Mouse (Mus musculus) spleen, postnatal 4 days (tissue): ENCODE measurements at regions not wholly inside any gene's neighbourhood (a gene's known extent, or its start where the extent isn't known, plus 50 kb on each side); places are given as distances from the start of the nearest gene placed in this dataset.
"Not testable (repeated sequence)": the region's sequence is repeated elsewhere in the genome, so short reads cannot be mapped to it uniquely, and the experiment has no call there.

ENCODE experiments used
- DNase-seq, 2 experiments: peaks; one replicate each; pipeline ENCODE4 v3.0.0; 2022; ENCODE audit warnings: low spot score in 2 of 2

GRCm38 (mm10) chr6:140229295-140229694, 188.0 kb upstream of the Plcz1 start:
- DNase-seq, result no peak

- DNase-seq, result no peak
Observed at GRCm38 (mm10) chr6:140228741-140229140, 187.5 kb upstream of the Plcz1 start.

- DNase-seq, result no peak
Observed at GRCm38 (mm10) chr6:140222534-140223324, 181.5 kb upstream of the Plcz1 start.

GRCm38 (mm10) chr6:140221653-140222272, 180.5 kb upstream of the Plcz1 start:
- no peak for DNase-seq

- DNase-seq, result no peak
Observed at GRCm38 (mm10) chr6:140218789-140219188, 177.5 kb upstream of the Plcz1 start.

GRCm38 (mm10) chr6:140212403-140212802, 171.1 kb upstream of the Plcz1 start:
- no peak for DNase-seq

- DNase-seq, result no peak
Observed at GRCm38 (mm10) chr6:140210141-140210540, 168.9 kb upstream of the Plcz1 start.

- DNase-seq, result no peak
Observed at GRCm38 (mm10) chr6:140209083-140209482, 167.8 kb upstream of the Plcz1 start.

- DNase-seq, result no peak
Observed at GRCm38 (mm10) chr6:140208375-140208774, 167.1 kb upstream of the Plcz1 start.

- DNase-seq, result not testable (repeated sequence)
Observed at GRCm38 (mm10) chr6:140206676-140207075, 165.4 kb upstream of the Plcz1 start.

- DNase-seq, result no peak
Observed at GRCm38 (mm10) chr6:140201356-140201755, 160.1 kb upstream of the Plcz1 start.

GRCm38 (mm10) chr6:140200322-140200721, 159.1 kb upstream of the Plcz1 start:
- DNase-seq, result no peak

GRCm38 (mm10) chr6:140198036-140198435, 156.8 kb upstream of the Plcz1 start:
- no peak for DNase-seq

GRCm38 (mm10) chr6:140197113-140197675, 155.9 kb upstream of the Plcz1 start:
- no peak for DNase-seq

- DNase-seq, result no peak
Observed at GRCm38 (mm10) chr6:140194276-140194675, 153.0 kb upstream of the Plcz1 start.

GRCm38 (mm10) chr6:140193084-140193939, 152.1 kb upstream of the Plcz1 start:
- DNase-seq, result no peak

GRCm38 (mm10) chr6:140192526-140192925, 151.3 kb upstream of the Plcz1 start:
- no peak for DNase-seq

- DNase-seq, result no peak
Observed at GRCm38 (mm10) chr6:140191341-140191740, 150.1 kb upstream of the Plcz1 start.

- DNase-seq, result no peak
Observed at GRCm38 (mm10) chr6:140189601-140190000, 148.3 kb upstream of the Plcz1 start.

GRCm38 (mm10) chr6:140187733-140188132, 146.5 kb upstream of the Plcz1 start:
- no peak for DNase-seq

- no peak for DNase-seq
Observed at GRCm38 (mm10) chr6:140187106-140187505, 145.8 kb upstream of the Plcz1 start.

GRCm38 (mm10) chr6:140179999-140180398, 138.7 kb upstream of the Plcz1 start:
- no peak for DNase-seq
